Mouse (Mus musculus) brain, adult 2 months (tissue): ENCODE results near the gene Galk2.

Experiments
- DNase-seq: peaks from one replicate; pipeline ENCODE4 v3.0.0; 2011; ENCODE audit warnings: low read depth, low spot score

Galk2 gene

DNA sequence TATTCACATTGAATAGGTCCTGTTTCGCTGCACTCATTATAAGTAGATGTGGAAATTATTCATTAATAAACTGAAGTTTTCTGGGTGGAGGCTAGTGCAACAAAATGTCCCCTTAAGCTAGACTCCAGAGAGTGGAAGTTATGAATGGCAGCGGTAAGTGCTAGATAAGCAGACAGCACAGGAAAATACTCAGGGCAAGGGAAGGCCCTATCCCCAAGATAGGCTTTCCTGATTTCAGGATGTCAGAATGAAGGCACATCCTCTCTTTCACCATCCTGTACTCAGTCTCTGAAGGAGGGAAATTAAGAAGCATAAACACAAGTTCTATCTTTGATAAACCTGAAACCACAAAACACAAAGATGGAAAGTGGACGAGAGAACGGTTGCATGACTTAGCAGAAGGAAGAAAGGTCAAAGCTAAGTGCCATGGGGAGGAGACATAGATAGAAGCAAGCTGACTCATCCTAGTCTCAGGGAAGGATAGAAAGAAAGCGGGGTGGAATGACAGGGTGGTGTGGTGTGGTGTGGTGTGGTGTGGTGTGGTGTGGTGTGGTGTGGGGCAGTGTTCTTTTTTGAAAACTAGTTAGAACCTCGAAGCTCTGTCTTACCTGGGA is 42.0 kb downstream of the Galk2 start:
- no peak for DNase-seq

GRCm38 (mm10) chr2:125901426-125901825 is 42.5 kb downstream of the Galk2 start:
- no peak for DNase-seq

DNA sequence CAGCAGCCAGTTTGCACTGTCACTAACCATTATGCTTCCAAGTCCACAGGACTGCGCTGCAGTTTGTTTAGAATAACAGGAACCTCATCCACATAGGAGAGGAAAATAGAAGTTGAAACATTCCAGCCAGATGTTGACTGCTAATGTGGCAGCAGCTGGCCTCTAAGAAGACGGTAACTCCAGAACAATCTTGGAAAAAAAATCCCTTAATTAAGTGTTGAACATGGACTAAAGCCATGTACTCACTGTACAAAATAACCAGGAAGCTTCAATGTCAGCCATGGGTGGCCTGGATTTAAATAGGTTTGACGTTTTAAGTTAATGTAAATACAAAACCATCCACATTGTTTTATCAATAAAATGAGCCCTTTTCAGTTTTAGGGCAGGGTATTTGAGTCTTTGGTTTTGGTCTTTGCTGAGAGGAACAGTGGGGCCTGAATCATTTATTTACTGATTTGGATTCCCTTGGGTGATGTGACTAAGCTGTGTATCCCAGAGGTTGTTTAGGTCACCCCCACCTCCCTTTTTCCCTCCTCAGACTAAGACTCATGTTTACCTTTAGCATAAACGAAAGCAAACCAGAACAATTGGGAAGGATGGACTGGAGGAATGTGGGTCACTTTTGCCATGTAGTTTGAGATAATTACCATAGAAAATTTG is 47.6 kb downstream of the Galk2 start:
- no peak for DNase-seq

- no peak for DNase-seq
Measured at GRCm38 (mm10) chr2:125907580-125908255, 48.8 kb downstream of the Galk2 start.

GRCm38 (mm10) chr2:125914167-125914566 is 55.3 kb downstream of the Galk2 start:
- DNase-seq, result no peak

DNA sequence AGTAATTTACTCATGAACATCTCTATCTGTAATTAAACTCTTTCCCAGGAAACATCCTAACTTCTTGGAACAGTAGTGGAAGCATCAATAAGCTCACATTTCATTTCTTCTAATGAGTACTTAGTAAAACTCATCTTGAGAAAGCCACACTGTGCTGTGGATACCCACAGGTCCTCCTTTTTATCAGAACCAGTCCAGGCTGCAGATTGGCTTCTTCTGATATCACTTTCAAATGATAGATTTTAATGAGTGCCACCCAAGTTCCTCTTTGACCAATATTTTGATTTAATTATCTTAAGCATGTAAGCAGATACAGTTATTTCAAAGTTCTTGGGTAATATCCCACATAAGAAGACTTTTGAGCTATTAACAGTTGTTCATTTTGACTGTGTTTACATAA is 55.8 kb downstream of the Galk2 start:
- DNase-seq, result no peak

GRCm38 (mm10) chr2:125916652-125917296 is 57.9 kb downstream of the Galk2 start:
- no peak for DNase-seq

DNA sequence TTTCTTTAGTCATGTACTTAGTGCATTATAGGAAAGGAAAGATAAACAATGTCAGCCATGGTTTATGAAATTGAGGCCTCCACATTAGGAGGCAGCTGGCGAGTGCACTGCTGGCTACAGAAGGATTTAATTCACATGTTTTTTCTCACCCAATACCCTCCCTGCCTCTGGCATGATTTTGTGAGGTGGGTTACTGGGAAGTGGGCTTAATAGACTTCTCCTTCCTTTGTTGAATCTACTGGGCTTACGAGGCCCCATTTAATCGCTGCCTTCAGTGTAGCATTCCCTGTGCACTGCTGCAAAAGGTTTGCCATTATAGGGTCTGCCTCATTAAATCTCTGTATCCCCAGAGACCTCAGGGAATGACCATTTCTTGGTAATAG is 58.4 kb downstream of the Galk2 start:
- no peak for DNase-seq

DNA sequence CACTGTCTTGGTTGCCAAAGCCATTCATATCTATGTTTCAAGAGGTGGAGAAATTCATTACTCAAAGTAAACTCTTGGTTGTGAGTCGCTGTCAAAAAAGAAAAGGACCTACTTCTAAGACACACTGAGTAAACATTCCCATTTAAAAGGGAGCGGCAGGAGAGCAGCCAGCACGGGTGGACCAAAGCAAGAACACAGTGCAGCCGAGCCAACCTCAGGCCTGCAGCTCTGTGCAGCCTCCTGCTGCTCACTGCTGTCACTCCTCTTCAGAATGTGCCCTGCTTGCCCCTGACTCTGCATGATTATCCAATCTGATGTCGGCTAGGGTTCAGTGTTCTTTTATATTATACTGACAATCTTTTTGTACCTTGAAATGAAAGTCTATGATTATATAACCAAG is 62.4 kb downstream of the Galk2 start:
- DNase-seq, result peak; percentile 57

GRCm38 (mm10) chr2:125922149-125922548 is 63.2 kb downstream of the Galk2 start:
- DNase-seq, result no peak

GRCm38 (mm10) chr2:125922877-125923276 is 64.0 kb downstream of the Galk2 start:
- DNase-seq, result no peak

DNA sequence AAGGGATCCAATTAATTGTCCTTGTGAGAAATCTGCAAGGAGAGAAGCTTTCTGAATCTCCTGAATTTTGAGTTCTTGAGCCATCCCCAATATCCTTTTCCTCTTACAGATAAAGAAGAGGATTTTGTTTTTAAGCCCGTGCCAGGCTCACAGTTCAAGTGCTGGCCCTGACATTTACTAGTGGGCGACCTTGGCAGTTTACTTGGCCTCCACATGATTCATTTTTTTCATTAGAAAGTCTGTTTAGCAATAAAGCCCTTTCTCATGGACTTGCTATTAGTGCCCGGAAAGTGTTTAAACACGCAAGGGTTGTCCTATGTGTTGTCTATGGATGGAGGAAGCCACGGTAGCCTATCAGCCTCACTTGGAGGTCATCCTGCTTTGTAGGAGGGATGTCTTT is 64.4 kb downstream of the Galk2 start:
- no peak for DNase-seq

DNA sequence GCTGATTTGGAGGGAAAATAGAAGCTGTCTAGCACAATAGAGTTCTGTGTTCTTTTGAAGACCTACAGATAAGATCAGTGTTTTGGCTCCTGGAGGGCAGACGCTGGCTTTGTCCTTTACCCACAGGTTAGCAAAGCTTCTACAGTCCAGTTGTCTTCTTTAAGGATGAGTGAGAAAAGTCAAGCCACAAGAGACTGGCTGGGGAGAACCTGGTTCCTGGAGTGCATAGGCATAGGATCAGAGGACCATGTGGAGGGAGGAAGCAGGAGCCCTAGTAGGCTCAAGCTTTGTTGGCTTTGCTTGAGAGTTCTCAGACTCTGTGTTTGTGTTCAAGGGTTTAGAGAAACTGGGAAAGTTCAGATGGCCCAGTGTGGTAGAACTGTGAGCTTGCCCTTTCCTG is 65.6 kb downstream of the Galk2 start:
- DNase-seq, result no peak

GRCm38 (mm10) chr2:125925081-125925480 is 66.2 kb downstream of the Galk2 start:
- DNase-seq, result no peak

- no peak for DNase-seq
Measured at GRCm38 (mm10) chr2:125929396-125929795, 70.5 kb downstream of the Galk2 start.

DNA sequence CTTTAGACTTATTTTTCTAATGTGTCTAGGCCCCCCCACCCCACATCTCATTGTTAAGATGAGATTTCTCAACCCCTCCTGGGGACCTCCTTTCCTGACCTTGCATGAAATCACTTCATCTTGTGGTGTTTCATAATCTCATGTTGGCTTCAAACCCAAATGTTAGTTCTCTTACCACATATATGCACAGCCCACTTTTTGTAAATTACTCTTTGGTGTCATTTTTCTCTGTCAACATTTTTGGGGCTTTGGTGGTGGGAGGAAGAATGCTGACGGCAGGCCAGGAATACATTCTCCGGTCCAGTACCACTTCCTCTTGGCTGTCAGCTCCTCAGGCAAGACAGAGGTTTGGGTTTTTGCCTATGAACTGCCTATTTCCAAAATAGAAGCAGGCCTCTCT is 71.0 kb downstream of the Galk2 start:
- no peak for DNase-seq

- DNase-seq, result no peak
Measured at GRCm38 (mm10) chr2:125931193-125931592, 72.3 kb downstream of the Galk2 start.

GRCm38 (mm10) chr2:125932734-125933133 is 73.8 kb downstream of the Galk2 start:
- no peak for DNase-seq

GRCm38 (mm10) chr2:125933977-125934376 is 75.1 kb downstream of the Galk2 start:
- DNase-seq, result no peak

GRCm38 (mm10) chr2:125936396-125936795 is 77.5 kb downstream of the Galk2 start:
- DNase-seq, result peak; percentile 21

GRCm38 (mm10) chr2:125938993-125939642 is 80.2 kb downstream of the Galk2 start:
- no peak for DNase-seq
